Mouse (Mus musculus): ENCODE measurements around the gene Gm10681. TPM values are rescaled to one million over a fixed set of nuclear protein-coding genes. Genes with fewer than 3 reads are reported as not detected.
"Not testable (repeated sequence)": the region's sequence is repeated elsewhere in the genome, so short reads cannot be mapped to it uniquely, and the experiment has no call there.

Gene Gm10681
- polyA plus RNA-seq (2014; fragmentation: Nextera tagmentation; extraction: Ambion mirVana) = 0.22 TPM in 1 of 2 replicates, not detected in the other

GRCm38 (mm10) chr3:98588707-98589106, at the start of gene Gm10681:
Gene Gm10681, minus strand, starts transcription at chr3:98588807.
- DNase-seq (no peak), ATAC-seq (ENCODE audit: low FRiP score, low TSS enrichment) (no peak)
- H3K4me2 ChIP-seq (ENCODE audit: low read length) = no peak within 1 kb of the TSS
- no peak within 1 kb of the TSS for H3K27ac ChIP-seq (replicated peaks; ENCODE audit: low read depth, low read length)
- H3K9me3 ChIP-seq (ENCODE audit: control insufficient read depth, low read length) = no peaks in the 10 kb centered on the region
- no peaks in the 10 kb centered on the region for H3K4me1 ChIP-seq (ENCODE audit: control insufficient read depth, insufficient read depth, low read length)
- H3K36me3 ChIP-seq (ENCODE audit: control insufficient read depth, insufficient read depth, low read length) = no peaks in the 10 kb centered on the region
- H3K9ac ChIP-seq (replicated peaks; ENCODE audit: low read length) = no peak within 1 kb of the TSS
- no peaks in the 10 kb centered on the region for H3K27me3 ChIP-seq (ENCODE audit: control insufficient read depth, insufficient read depth, low read length)
- no peak within 1 kb of the TSS for H3K4me3 ChIP-seq (replicated peaks; ENCODE audit: low read depth, low read length)

DNA sequence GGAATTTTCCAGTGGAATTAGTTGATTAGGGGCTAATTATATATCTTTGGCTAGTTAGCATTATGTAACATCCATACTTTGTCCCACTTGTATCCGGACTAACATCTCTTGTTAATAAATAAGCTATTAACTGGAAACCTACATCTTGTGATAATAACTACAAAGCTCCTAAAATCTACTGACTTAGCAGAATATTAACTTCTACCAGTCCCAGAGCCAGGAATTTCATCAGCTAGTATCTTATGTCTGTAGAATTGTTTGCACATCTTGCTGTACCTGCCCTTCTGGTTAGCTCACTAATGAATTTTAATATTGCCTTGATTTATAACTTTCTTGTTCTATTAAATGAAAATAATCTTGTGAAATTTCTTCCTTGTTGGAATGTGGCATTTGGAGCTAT, 46.5 kb upstream of the Gm10681 start:
- H3K27me3 ChIP-seq (ENCODE audit: control insufficient read depth, insufficient read depth, low read length) = no peaks in the 10 kb centered on the region
- DNase-seq (no peak), ATAC-seq (ENCODE audit: low FRiP score, low TSS enrichment) (no peak)
- no peaks in the 10 kb centered on the region for H3K4me1 ChIP-seq (ENCODE audit: control insufficient read depth, insufficient read depth, low read length)
- H3K9ac ChIP-seq (replicated peaks; ENCODE audit: low read length) = no peak overlapping the region
- no peak overlapping the region for H3K4me2 ChIP-seq (ENCODE audit: low read length)
- WGBS = 94% methylated on average over 1 of the region's 1 CpGs
- no peak overlapping the region for H3K4me3 ChIP-seq (replicated peaks; ENCODE audit: low read depth, low read length)
- H3K27ac ChIP-seq (replicated peaks; ENCODE audit: low read depth, low read length) = no peak overlapping the region
- no peaks in the 10 kb centered on the region for H3K36me3 ChIP-seq (ENCODE audit: control insufficient read depth, insufficient read depth, low read length)
- H3K9me3 ChIP-seq (ENCODE audit: control insufficient read depth, low read length) = no peaks in the 10 kb centered on the region

- no peaks in the 10 kb centered on the region for H3K36me3 ChIP-seq (ENCODE audit: control insufficient read depth, insufficient read depth, low read length)
- no peak for DNase-seq
- no peaks in the 10 kb centered on the region for H3K27me3 ChIP-seq (ENCODE audit: control insufficient read depth, insufficient read depth, low read length)
Measured at GRCm38 (mm10) chr3:98630152-98630551, 41.5 kb upstream of the Gm10681 start, which contains the start of gene Hsd3b5. Gene Hsd3b5, minus strand, starts transcription at chr3:98630252.

DNA sequence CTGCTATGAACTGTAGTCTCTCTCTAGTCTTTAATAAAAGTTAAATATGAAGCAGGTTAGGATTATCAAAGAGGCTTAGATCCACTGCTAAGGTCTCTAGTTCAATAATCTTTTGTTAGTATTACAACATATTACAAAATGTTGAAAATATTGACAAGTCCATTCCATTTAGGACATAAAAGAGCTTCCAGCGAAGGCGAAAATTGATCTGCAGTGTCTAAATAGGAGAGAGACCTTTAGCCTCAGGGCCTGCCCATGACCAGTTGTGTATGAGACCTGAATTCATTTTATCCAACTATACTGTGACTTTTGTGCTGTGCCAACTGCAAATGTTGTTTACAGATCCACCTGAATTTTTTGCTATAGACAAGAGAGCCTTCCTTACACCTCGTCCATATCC, 41.0 kb upstream of the Gm10681 start:
- Histone ChIP-seq H3K4me1 (ENCODE audit: control insufficient read depth, insufficient read depth, low read length) (no peaks in the 10 kb centered on the region), H3K9me3 (ENCODE audit: control insufficient read depth, low read length) (no peaks in the 10 kb centered on the region), H3K9ac (replicated peaks; ENCODE audit: low read length) (no peak overlapping the region), H3K4me3 (replicated peaks; ENCODE audit: low read depth, low read length) (no peak overlapping the region), H3K27ac (replicated peaks; ENCODE audit: low read depth, low read length) (no peak overlapping the region), H3K36me3 (ENCODE audit: control insufficient read depth, insufficient read depth, low read length) (no peaks in the 10 kb centered on the region), H3K4me2 (ENCODE audit: low read length) (no peak overlapping the region), H3K27me3 (ENCODE audit: control insufficient read depth, insufficient read depth, low read length) (no peaks in the 10 kb centered on the region)
- ATAC-seq (ENCODE audit: low FRiP score, low TSS enrichment) (no peak), DNase-seq (no peak)
- 87% methylated on average over 3 of the region's 3 CpGs for WGBS

More at GRCm38 (mm10) chr3:98630152-98630551, 41.5 kb upstream of the Gm10681 start, which contains the start of gene Hsd3b5:
- Histone ChIP-seq H3K4me3 (replicated peaks; ENCODE audit: low read depth, low read length) (no peak within 1 kb of the TSS), H3K4me1 (ENCODE audit: control insufficient read depth, insufficient read depth, low read length) (no peaks in the 10 kb centered on the region), H3K27ac (replicated peaks; ENCODE audit: low read depth, low read length) (no peak within 1 kb of the TSS), H3K9ac (replicated peaks; ENCODE audit: low read length) (no peak within 1 kb of the TSS), H3K4me2 (ENCODE audit: low read length) (no peak within 1 kb of the TSS), H3K9me3 (ENCODE audit: control insufficient read depth, low read length) (no peaks in the 10 kb centered on the region)
- no peak for ATAC-seq (ENCODE audit: low FRiP score, low TSS enrichment)

GRCm38 (mm10) chr3:98616786-98617185, 28.2 kb upstream of the Gm10681 start:
- 75% methylated on average over 1 of the region's 1 CpGs for WGBS
- not testable (repeated sequence) for H3K27me3 ChIP-seq (ENCODE audit: control insufficient read depth, insufficient read depth, low read length); H3K9ac ChIP-seq (replicated peaks; ENCODE audit: low read length); ATAC-seq (ENCODE audit: low FRiP score, low TSS enrichment); H3K36me3 ChIP-seq (ENCODE audit: control insufficient read depth, insufficient read depth, low read length); DNase-seq; H3K9me3 ChIP-seq (ENCODE audit: control insufficient read depth, low read length); H3K27ac ChIP-seq (replicated peaks; ENCODE audit: low read depth, low read length); H3K4me1 ChIP-seq (ENCODE audit: control insufficient read depth, insufficient read depth, low read length); H3K4me2 ChIP-seq (ENCODE audit: low read length); H3K4me3 ChIP-seq (replicated peaks; ENCODE audit: low read depth, low read length)

- 19% methylated on average over 2 of the region's 2 CpGs for WGBS
- not testable (repeated sequence) for H3K4me3 ChIP-seq (replicated peaks; ENCODE audit: low read depth, low read length); H3K4me2 ChIP-seq (ENCODE audit: low read length); H3K27ac ChIP-seq (replicated peaks; ENCODE audit: low read depth, low read length); H3K9ac ChIP-seq (replicated peaks; ENCODE audit: low read length); H3K36me3 ChIP-seq (ENCODE audit: control insufficient read depth, insufficient read depth, low read length); H3K27me3 ChIP-seq (ENCODE audit: control insufficient read depth, insufficient read depth, low read length); DNase-seq; H3K4me1 ChIP-seq (ENCODE audit: control insufficient read depth, insufficient read depth, low read length); H3K9me3 ChIP-seq (ENCODE audit: control insufficient read depth, low read length)
- ATAC-seq (ENCODE audit: low FRiP score, low TSS enrichment) = peak; percentile 47; the same call in 1 of the 2 replicates
Measured at GRCm38 (mm10) chr3:98616244-98616643, 27.6 kb upstream of the Gm10681 start.

GRCm38 (mm10) chr3:98614406-98614927, 25.9 kb upstream of the Gm10681 start:
- not testable (repeated sequence) for ATAC-seq (ENCODE audit: low FRiP score, low TSS enrichment); H3K27ac ChIP-seq (replicated peaks; ENCODE audit: low read depth, low read length); H3K4me3 ChIP-seq (replicated peaks; ENCODE audit: low read depth, low read length); H3K4me1 ChIP-seq (ENCODE audit: control insufficient read depth, insufficient read depth, low read length); H3K4me2 ChIP-seq (ENCODE audit: low read length); DNase-seq; H3K9me3 ChIP-seq (ENCODE audit: control insufficient read depth, low read length); H3K36me3 ChIP-seq (ENCODE audit: control insufficient read depth, insufficient read depth, low read length); H3K9ac ChIP-seq (replicated peaks; ENCODE audit: low read length); H3K27me3 ChIP-seq (ENCODE audit: control insufficient read depth, insufficient read depth, low read length)
- 71% methylated on average over 2 of the region's 2 CpGs for WGBS

DNA sequence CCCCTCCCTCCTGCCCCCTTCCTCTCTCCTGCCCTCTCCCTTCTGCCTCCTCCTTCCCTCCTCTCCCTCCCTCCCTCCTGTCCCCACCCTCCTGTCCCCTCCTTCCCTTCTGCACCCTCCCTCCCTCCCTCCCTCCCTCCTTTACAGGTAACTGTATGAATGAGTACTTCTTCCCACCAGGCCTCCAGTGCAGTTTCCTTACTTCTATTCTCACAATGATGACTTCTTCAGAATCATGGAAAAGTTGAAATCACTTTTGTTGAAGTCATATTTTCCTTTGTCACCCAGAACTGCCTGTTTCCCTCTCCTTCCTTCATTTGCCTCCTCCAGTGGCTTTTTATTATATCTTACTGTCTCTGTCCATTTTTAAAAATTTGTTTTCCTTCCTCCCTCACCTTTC, 25.4 kb upstream of the Gm10681 start:
- no peak for ATAC-seq (ENCODE audit: low FRiP score, low TSS enrichment)
- Histone ChIP-seq H3K4me1 (ENCODE audit: control insufficient read depth, insufficient read depth, low read length) (no peaks in the 10 kb centered on the region), H3K36me3 (ENCODE audit: control insufficient read depth, insufficient read depth, low read length) (no peaks in the 10 kb centered on the region), H3K9ac (replicated peaks; ENCODE audit: low read length) (no peak overlapping the region), H3K27me3 (ENCODE audit: control insufficient read depth, insufficient read depth, low read length) (no peaks in the 10 kb centered on the region), H3K27ac (replicated peaks; ENCODE audit: low read depth, low read length) (no peak overlapping the region), H3K4me3 (replicated peaks; ENCODE audit: low read depth, low read length) (no peak overlapping the region), H3K9me3 (ENCODE audit: control insufficient read depth, low read length) (no peaks in the 10 kb centered on the region), H3K4me2 (ENCODE audit: low read length) (no peak overlapping the region)
- DNase-seq = no peak

DNA sequence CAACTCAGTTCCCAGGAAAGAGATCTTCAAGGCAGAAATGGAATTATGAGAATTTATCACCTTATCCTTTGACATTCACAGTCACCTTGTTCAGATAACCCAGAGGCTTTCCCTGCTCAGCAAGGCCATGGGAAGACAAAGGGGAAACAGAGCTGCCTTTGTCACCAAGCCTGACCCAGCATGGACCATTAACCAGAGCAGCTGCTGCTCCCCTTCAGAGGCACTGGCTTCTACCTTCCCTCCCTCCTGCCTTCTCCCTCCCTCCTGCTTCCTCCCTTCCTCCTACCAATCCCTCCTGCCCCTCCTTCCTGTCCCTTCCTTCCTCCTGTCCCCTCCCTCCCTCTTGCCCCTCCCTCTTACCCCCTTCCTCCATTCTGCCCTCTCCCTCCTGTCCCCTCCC, 24.9 kb upstream of the Gm10681 start:
- ATAC-seq (ENCODE audit: low FRiP score, low TSS enrichment) = not testable (repeated sequence)

More for the DNA sequence above, 24.9 kb upstream of the Gm10681 start:
- H3K9me3 ChIP-seq (ENCODE audit: control insufficient read depth, low read length); H3K4me2 ChIP-seq (ENCODE audit: low read length); H3K27ac ChIP-seq (replicated peaks; ENCODE audit: low read depth, low read length); H3K4me3 ChIP-seq (replicated peaks; ENCODE audit: low read depth, low read length); H3K27me3 ChIP-seq (ENCODE audit: control insufficient read depth, insufficient read depth, low read length); H3K36me3 ChIP-seq (ENCODE audit: control insufficient read depth, insufficient read depth, low read length); DNase-seq; H3K9ac ChIP-seq (replicated peaks; ENCODE audit: low read length); H3K4me1 ChIP-seq (ENCODE audit: control insufficient read depth, insufficient read depth, low read length): not testable (repeated sequence)
